Mouse (Mus musculus) ES-E14 (cell line): Measurements from ENCODE around the gene Smagp.

Experiments used
- CHD2 ChIP-seq: IDR thresholded peaks from 2 replicates; pipeline ENCODE4 v1.6.1; 2014; ENCODE audit warnings: mild to moderate bottlenecking, low read depth, low read length, inconsistent platforms
- HCFC1 ChIP-seq: IDR thresholded peaks from 2 replicates; pipeline ENCODE4 v1.6.1; 2012; ENCODE audit warnings: low read length, inconsistent platforms, borderline replicate concordance; ENCODE audit not compliant: insufficient read depth
- MAFK ChIP-seq: IDR thresholded peaks from 2 replicates; pipeline ENCODE4 v1.6.1; 2014; ENCODE audit warnings: mild to moderate bottlenecking, low read depth, low read length, inconsistent platforms; ENCODE audit not compliant: insufficient read depth
- ZC3H11A ChIP-seq: IDR thresholded peaks from 2 replicates; pipeline ENCODE4 v1.6.1; 2012; ENCODE audit warnings: low read depth, mild to moderate bottlenecking, inconsistent platforms, low read length, borderline replicate concordance

- TF ChIP-seq CHD2 (no peak), HCFC1 (no peak), ZC3H11A (no peak), MAFK (no peak)
These were observed 61.4 kb downstream of the Smagp start for GRCm38 (mm10) chr15:100575366-100575765.
